Mouse (Mus musculus) left cerebral cortex, postnatal 4 days (tissue): Measurements from ENCODE around the gene Ttc17. TPM values are rescaled to one million over a fixed set of nuclear protein-coding genes. Genes with fewer than 3 reads are reported as not detected.

Source experiments
- DNase-seq: peaks from one replicate; pipeline ENCODE4 v3.0.0-alpha.2; 2022
- intact Hi-C: fragments of 180-260 bp; cut with DNase I; formaldehyde crosslinking; loops from one replicate; pipeline ENCODE4 v1.15.1; 2025
- total RNA-seq, 2 experiments: library from RNA; stranded (reverse); gene quantifications; 2 replicates each; pipeline ENCODE4 v1.2.3; 2021

Gene Ttc17
- total RNA-seq, 2 experiments from 2014 or later: 34.2 to 35.1 TPM

- intact Hi-C loops: no loop called here
- peak; percentile 35 for DNase-seq
Observed at GRCm38 (mm10) chr2:94302393-94302792, 104.1 kb downstream of the Ttc17 start.

GRCm38 (mm10) chr2:94301749-94302148, 104.7 kb downstream of the Ttc17 start:
- no peak for DNase-seq
- intact Hi-C loops: no loop called here

- intact Hi-C loops: no loop called here
- DNase-seq: no peak
Observed at GRCm38 (mm10) chr2:94297467-94297866, 109.0 kb downstream of the Ttc17 start.

DNA sequence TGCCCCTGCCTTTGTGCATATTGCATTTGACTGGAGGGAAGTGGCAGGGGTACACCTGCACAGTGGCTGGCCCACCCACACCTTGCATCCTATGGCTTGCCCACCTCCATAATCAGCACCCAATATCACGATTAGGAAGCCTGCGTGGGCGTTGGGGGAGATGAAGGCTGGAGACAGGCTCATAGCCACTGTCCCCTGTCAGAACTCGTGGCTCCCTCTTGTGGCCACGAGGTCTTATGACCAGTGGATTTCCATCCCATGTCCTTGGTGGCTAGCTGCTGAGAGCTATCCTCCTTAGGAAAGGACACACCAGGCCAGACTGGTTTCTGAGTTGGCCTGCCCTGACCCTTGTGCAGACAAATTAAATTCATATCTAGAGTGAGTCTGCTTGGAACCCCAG, 116.0 kb downstream of the Ttc17 start:
- peak; percentile 76 for DNase-seq
- intact Hi-C loops: loop anchor here (5.0 kb wide), 1 partner anchor 253 kb away; no protein-coding TSS in a partner anchor

DNA sequence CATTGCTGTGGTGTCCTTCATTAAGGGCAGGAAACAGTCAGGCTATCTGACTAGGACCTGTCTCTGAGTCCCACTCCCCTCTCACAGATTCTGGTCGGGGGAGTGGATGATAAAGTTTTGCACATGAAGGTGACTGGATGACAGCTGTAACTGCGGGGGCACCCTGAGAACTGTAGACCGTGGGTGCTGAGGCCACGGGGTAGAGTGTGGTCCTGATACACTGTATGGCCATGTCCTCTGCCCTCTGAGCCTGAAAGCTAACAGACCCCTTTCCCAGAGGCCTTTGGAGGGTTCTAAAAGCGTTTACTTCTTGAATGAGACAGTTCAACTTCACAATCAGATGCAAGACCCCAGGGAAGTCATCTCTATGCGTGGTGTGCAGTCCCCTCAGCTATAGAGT, 116.8 kb downstream of the Ttc17 start:
- intact Hi-C loops: loop anchor here (5.0 kb wide), 1 partner anchor 252 kb away; no protein-coding TSS in a partner anchor
- DNase-seq: no peak

DNA sequence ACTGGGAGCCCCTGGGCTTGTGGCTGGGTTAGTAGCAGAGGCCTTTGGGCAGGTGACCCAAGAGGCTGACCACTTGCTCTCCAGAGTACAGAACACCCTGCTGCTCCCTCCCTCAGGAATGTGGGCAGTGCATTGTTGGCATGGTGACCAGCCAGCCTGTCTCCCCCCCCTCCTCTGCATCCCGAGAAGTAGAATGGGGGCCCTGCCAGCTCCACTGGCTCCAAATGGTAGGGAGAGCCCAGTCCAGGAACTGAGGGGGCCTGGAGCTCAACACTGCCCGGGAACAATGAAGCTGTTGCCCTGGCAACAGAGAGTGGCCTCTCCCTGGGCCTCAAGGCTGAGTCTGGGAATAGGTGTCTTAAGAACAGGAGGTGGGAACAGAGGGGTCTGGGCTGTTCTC, 117.3 kb downstream of the Ttc17 start:
- DNase-seq: peak; percentile 71
- intact Hi-C loops: no loop called here

- DNase-seq: no peak
- intact Hi-C loops: no loop called here
Observed at GRCm38 (mm10) chr2:94288086-94288485, 118.4 kb downstream of the Ttc17 start.

- no peak for DNase-seq
- intact Hi-C loops: no loop called here
Observed at GRCm38 (mm10) chr2:94287435-94287834, 119.1 kb downstream of the Ttc17 start.

DNA sequence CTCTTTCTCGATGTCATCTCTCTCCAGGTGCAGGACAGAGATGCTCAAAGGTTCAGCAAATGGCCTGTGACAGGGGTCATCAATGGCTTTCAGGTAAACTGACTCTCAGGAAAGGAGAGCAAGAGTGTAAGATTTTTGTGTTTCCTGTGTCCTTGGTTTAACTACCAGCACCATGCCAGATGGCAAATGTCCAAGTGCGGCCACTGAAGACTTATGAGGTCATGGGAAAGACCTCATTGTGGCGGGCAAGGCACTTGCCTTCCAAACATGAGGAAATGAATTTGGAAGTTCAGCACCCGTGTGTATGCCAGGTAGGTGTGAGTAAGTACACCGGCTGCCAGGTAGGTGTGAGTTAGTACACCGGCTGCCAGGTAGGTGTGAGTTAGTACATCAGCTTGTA, 123.0 kb downstream of the Ttc17 start:
- DNase-seq: no peak

DNA sequence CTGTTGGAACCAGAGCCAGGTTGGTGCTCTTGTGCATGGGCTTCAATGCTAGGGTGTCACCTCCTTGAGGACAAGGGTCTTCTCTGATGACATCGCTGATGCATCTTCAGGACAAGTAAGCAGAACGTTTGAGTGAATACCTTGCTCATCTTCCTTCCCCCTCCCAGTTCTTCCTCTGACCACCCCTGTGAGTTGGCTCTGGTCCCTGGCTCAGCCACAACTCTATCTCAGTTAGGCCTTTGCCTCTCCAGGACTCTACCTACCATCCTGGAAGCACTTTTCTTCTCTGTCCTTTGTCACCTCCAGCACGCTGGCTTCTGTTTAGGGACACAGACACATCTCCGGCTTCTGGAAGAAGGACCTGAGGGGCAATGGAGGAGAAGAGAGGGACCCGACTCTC, 126.9 kb downstream of the Ttc17 start:
- DNase-seq: no peak
- intact Hi-C loops: no loop called here

More for the DNA sequence above, 123.0 kb downstream of the Ttc17 start:
- intact Hi-C loops: no loop called here

DNA sequence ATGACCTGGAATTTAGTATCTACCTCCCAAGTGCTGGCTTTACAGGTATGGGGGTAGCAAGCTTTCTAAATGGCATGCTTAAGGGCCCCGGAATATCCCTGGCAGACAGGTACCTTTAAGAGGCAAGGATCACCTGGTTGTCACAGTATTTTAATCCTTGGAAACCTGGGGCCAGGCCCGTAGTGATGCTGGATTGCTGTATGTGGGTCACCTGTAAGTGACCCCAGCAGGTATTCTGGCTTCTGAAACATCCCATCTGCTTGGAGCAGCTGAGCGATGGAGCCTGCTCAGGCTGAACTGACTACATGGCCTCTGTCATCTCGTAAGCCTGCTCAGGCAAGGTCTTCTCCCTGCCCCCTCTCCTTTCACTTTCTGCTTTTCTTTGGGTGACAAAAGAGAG, 130.4 kb downstream of the Ttc17 start:
- no peak for DNase-seq
- intact Hi-C loops: no loop called here

GRCm38 (mm10) chr2:94275658-94276057, 130.8 kb downstream of the Ttc17 start:
- intact Hi-C loops: no loop called here
- DNase-seq: no peak

- intact Hi-C loops: no loop called here
- DNase-seq: peak; percentile 76
Observed at GRCm38 (mm10) chr2:94273154-94274021, 133.1 kb downstream of the Ttc17 start.

DNA sequence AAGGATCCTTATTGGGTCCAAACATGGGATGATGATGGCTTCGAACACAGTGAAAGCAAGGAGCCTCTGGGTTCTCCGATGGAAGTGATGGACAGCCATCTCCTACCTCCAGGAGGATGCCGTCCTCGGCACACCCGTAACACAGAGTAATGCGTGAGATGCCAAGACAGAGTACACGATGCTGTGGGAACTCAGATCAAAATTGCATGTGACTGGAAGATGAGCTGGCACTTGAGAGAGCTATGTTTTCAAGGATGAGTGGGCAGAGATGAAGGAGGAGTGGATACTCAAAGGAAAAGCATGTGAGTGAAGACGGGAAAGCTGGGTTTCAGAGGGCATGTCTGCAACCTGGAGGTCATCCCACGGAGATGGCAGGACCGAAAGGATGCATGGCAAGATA, 135.3 kb downstream of the Ttc17 start:
- intact Hi-C loops: no loop called here
- DNase-seq: no peak

GRCm38 (mm10) chr2:94268835-94269234, 137.7 kb downstream of the Ttc17 start:
- DNase-seq: no peak
- intact Hi-C loops: no loop called here

GRCm38 (mm10) chr2:94267213-94267850, 139.2 kb downstream of the Ttc17 start:
- no peak for DNase-seq
- intact Hi-C loops: no loop called here

DNA sequence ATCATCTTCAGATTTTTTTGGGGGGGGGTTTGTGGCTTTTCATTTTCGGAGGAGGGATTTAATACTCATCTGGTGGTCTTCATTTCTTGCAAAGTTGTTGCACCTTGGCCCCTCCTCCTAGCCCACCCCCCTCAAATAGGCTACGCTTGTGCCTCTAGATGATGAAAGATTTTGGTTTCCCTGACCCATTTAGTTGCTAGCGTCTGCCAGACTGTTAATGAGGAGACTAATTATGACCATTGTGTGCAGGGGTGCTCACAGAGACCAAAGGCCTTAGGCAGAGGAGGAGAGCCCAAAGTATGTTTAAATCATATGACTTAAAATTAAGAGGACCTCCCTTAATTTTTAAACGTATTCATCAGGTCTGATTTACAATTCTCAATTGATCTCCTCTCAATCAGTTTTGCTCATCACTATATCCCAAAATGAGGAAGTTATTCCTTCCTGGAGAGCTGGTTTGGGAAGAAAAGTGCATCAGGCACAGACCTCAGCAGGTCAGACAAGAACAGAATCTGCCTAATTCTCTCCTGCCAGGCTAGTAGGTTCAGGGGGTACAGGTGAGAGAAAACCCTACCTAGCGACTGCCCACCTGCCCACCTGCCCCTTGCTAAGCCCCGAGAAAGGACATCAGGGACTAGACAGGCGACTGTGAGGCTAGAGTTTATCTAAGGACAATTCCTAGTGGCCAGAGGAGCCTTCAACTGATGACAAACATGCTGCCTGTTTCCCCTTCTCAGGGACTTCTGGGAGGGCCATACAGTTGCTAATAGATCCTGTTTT, 139.9 kb downstream of the Ttc17 start:
- no peak for DNase-seq
- intact Hi-C loops: no loop called here

DNA sequence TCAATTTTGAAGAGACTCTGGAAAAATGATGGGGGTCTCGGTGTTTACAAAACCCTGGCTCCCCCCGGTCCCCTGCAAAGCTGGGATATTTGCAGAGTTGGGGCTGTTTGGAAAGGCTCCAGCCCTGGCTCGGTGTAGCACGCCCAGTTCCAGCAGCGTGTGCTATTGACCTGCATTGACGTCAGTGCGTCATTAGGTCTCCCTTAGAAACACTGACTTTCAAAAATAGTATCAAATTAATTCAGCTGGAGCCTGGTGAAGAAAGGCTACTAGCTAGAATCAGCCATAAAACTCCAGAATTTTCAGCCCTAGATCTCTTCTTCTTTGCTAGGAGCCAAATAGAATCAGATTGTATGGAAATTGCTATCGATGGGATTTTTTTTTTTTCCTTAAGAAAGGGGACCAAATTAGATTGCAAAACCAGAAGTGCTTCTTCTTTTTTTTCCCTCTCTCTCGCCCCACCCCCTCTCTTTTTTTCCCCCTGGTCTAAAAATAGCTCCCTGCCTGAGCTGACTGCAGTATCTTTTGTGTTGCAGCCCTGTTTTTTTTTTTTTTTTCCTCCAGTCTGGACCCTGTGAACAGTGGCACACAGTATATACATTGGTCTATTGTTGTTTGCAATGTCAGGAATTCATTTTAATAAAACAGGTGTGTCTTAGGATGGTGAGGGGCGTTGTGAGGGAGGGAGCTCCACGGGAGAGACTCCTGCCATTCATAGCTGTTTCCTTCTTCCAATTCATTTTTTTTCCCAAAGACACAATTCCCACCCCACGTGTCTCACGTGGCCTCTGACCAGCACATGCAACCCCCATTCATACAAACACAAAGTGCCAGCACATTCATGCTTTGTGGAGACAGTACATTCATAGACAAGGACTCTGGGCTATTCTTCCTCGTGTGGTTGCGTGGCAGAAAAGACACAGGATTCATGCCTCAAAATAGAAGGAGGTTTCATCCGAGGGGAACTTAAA, 141.0 kb downstream of the Ttc17 start:
- intact Hi-C loops: no loop called here
- peak; percentile 48 for DNase-seq

DNA sequence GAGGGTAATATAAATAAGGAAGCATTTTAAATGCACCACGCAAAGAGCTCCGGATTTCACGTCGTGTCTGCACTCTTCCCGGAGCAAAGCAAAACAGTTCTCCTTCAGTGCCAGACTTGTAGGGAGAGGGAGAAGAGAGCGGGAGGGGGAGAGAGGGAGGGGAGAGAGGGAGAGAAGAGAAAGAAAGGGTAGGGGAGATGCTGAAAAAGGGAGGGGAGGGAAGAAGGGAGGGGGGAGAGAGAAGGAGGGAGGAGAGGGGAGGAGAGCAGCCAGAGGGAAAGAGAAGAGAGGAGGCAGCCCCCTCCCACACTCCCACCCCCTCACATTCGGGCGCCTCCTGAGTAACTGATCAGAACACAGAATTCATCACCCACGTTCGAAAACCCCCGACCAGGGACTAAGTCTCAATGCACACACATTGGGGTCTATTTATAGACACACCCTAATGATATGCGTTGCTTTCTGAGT, 141.8 kb downstream of the Ttc17 start:
- DNase-seq: peak; percentile 34

DNA sequence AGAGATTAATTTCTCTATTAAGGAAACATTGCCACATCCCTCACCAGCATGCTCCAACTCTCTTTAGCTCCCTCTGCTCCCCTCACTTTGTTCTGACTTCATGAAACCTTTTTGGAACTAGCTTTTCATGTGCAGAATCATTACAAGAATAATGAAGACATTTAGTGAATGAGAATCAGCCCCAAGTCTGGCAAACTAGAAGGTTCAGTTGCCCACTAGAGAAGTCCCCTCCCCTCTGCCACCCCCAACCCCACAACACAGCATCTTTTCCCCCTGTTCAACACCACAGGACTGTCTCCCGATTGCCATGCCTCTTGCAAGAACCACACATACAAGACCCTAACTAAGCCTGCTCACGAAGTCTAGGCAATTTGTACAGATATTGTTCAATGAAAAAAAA, 142.5 kb downstream of the Ttc17 start:
- no peak for DNase-seq
- intact Hi-C loops: no loop called here

More for the DNA sequence above, 141.8 kb downstream of the Ttc17 start:
- intact Hi-C loops: no loop called here
